Mouse (Mus musculus) kidney, adult 18-20 months (tissue): ENCODE measurements at regions not wholly inside any gene's neighbourhood (a gene's known extent, or its start where the extent isn't known, plus 50 kb on each side); places are given as distances from the start of the nearest gene placed in this dataset.
"Not testable (repeated sequence)": the region's sequence is repeated elsewhere in the genome, so short reads cannot be mapped to it uniquely, and the experiment has no call there.

Source experiments
- DNase-seq: peaks from one replicate; pipeline ENCODE4 v3.0.0; 2021

DNA sequence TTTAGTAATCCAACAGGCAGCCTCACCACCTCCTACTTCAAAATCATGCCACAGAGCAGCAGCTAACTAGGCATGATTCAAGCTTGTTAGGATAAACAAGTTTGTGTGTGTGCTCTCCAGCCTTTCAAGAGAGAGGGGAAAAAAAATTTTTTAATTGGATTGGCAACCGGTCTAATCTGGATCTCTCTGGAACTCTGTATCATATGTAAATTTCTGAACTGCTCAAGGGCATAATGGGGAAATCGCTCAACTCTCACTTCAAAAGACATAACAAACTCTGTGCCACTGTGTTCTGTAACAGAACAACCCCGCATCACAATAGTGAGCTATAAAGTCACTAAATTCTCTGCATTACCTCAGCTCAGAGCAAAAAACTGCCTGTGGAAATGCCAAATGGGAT, 147.9 kb upstream of the Krtap11-1 start:
- no peak for DNase-seq

DNA sequence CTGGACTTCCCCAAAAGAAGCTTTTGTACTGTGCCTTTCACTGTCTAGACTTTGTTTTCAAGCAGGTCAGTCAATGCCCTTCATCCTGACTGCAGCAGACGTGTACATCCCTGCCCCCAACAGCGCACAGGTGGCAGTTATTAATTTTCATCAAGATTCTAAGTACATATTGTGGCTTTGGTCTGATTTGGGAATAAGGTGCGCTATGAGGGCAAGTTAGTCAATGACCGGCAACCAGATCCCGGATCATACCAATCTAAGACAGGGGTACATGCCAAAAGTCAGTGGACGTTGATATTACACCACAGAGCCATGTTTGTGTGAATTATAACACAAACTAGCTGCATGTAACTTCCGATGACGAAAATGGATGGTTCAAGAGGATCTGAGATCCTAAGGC, 144.7 kb upstream of the Krtap11-1 start:
- not testable (repeated sequence) for DNase-seq

DNA sequence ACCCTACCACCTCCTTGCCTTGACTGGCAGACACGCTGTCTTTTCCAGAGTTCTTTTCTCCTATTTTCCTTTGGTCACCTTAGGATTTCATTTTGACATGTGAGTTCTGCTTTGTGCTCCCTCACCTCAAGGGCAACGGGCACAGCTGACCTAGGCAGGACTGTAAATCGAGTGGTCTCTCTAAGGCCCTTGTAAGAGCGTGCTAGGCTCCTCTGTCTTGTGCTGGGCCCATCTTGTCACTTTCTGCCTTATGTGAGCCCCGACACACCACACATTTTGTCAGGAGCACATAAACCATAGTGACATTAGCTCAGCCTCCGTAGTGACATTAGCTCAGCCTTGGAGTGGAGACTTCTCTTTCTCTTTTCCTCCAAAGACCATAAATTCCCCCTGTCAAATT, 133.3 kb upstream of the Krtap11-1 start:
- no peak for DNase-seq

DNA sequence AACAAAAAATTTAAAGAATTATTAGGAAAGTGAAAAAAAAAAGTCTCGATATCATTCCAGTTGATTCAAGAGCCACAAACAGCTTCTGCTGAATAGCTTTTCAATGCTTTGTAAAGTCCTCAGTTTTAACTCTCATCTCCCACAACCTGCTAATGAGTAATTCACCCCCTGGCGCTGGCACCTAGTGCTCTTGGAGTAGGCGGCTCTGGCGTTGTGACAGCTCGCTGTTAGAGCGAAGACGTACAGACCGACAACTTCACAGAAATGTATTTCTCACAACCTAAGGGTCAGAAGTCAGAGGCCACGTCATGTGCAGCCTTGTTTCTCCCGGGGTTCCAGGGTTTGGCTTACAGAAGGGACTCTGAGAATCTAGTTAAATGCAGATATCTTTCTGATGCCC, 132.2 kb upstream of the Krtap11-1 start:
- peak; percentile 6 for DNase-seq

DNA sequence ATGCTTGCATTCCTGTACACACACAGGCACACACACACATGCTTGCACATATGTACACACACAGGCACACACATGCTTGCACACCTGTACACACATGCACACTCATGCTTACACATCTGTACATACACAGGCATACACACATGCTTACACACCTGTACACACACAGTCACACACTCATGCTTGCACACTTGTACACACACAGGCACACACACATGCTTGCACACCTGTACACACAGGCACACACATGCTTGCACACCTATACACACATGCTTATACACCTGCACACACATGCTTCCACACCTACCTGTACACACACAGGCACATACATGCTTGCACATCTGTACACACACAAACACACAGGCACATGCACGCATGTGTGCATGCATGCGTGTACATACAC, 131.4 kb upstream of the Krtap11-1 start:
- DNase-seq, result no peak

DNA sequence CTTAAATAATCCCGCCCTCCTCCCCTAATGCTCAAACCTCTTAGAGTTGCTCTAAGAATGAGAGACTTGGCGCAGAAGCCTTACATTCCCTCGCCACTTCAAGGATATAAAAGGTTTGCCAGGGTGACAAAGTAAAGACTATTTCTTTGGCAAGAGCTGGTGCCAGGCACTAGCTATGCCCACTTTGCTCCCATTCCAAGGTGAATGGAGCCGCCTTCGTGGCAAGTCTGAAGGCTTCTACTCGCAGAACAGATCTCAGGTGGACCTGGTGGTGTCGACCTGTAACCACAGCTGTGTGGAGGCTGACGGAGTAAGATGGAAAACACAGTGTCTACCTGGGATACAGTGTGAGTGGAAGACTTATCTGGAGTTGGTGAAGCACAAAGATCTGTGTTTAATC, 130.8 kb upstream of the Krtap11-1 start:
- no peak for DNase-seq

DNA sequence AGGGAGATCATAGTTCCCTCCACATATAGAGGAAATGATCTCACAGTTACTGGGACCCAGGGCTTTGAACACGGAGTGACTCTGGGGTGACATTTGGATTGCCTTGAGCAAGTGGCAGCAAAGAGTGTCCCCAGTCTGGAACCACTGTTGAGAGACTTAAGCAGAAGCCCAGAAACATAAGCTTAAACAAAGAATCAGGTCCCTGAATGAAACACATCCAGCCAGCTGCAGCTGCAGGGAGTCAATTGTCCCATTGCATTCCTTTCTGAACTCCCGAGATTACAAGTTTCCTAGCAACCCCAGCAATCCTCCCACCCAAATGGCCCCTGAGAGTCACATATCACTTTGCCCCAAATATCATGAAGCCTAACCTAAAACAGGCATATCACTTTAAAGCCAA, 128.7 kb upstream of the Krtap11-1 start:
- DNase-seq, result no peak

DNA sequence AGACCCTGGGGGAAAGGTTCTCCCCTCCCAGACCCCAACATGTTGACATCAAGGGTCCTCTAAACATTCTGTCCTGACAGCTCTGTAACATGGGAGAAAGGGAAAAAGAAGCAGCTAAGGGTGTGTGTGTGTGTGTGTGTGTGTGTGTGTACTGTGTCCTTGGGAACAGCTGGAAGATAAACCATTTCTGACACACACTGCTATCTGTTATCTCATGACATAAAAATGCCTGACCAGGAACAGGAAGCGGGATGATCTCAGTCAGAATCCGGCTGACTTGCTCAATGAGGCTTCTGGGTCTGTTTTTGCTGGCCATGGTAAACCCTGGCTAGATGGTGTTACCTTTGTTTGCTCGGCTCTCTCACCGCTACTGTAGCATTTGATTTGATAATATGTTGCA, 124.8 kb upstream of the Krtap11-1 start:
- no peak for DNase-seq

DNA sequence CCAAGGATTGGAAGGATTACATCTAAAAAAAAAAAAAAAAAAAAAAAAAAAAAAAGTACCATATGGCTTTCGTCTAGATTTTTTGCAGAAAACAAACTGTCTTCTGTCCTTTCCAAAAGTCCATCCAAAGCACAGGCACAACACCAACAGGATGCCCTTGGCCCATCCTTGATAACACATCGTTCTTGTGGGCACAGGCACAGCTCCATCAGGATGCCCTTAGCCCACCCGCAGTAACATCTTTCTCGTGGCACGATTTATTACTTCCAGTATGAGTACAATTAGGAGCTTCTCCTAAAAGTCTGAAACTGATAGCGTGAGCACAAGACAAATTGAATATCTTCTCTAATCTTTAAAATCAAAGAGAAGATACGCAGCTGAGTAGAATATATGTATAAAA, 124.4 kb upstream of the Krtap11-1 start:
- no peak for DNase-seq

DNA sequence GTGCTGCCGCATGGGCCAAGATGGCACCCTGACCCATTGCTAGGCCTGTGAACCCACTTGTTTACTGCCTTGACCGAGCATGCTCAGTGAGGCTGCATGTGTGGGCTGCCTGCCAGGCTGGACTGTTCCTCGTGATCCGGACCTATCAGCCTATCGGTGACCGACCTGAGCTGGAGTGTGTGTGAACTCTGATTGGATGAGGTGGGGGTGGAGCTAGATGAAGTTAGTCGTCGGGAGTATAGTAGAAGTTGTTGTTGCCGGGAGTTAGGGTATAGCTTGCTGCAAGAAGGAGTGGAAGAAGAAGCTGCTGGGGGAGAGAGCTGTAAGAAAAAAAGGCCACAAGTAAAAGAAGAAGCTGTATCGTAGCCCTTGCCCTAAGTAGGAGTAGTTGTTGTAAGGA, 122.3 kb upstream of the Krtap11-1 start:
- no peak for DNase-seq

DNA sequence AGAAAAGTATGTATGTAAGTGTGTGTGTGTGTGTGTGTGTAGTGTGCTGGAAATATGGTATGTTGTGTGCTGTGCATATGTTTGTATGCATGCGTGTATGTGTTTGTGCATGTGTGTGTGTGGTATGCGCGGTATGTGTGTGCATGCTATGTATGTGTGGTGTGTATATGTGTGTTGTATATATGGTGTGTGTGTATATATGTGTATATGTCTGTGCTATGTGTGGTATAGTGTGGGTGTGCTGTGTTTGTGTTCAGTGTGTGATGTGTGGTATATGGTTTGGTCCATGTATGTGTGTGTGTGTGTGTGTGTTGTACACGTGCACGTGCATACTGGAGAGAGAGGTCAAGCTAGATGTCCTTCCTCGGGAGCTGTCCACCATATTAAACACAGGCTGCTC, 108.5 kb upstream of the Krtap11-1 start:
- DNase-seq, result no peak

DNA sequence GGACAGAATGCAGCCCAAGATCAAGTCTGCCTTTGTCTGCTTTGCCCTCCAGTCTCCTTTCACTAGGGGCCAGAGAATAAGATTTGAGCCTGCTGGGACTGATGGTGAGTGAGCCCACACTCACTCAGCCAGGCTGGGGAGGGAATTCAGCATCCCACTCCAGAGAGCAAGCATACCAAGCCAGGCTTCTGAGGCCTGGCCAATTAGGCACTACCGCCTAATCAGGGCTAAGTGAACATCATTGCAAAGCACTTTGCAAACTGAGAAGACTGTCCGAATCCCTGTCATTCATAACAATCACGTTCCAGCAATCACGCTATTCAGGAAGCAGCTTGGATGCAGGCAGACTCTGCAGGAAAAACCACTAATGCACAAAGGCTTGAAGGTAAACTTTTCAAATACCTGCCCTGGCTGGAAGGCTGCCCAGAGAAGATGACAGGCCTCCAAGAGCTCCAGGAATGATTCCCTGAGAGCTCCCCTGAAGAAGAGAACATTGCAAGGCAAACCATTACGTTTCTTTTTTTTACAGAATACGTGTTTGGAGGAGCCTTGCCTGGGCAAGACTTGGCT, 107.5 kb upstream of the Krtap11-1 start:
- DNase-seq, result no peak

DNA sequence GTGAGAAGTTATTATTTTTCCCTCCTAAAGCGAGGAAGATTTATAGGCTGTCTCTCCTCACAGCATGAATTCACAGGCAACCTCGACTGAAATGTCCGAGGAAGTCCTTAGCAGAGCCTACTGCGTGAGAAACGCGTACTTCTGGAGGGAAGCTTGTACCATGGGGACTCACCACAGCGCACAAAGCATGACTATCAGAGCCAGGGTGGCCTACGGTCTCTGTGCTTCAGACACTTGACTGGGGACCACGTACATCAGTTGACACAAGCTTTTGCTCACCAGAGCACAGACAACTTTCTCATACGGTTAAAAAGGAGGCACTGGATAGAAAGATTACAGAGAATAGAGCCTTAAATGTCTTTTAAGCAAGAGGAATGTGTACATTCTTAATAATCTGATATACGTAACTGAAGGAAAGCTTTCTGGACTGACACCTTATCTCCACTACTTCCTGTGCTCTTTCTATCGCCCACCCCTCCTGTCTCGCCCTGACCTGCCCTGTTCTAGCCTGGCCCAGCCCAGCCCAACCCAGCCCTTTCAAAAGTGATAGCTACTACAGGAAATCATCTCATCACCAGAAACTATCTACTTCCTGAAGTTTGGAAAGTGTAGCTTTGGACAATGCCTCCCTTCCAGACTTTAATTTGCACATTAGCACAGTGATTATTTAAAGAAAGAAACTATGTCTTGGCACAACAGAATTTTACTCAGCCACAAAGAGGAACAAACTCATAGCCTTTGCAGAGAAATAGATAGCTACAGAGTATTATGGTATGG, 104.2 kb upstream of the Krtap11-1 start:
- no peak for DNase-seq

DNA sequence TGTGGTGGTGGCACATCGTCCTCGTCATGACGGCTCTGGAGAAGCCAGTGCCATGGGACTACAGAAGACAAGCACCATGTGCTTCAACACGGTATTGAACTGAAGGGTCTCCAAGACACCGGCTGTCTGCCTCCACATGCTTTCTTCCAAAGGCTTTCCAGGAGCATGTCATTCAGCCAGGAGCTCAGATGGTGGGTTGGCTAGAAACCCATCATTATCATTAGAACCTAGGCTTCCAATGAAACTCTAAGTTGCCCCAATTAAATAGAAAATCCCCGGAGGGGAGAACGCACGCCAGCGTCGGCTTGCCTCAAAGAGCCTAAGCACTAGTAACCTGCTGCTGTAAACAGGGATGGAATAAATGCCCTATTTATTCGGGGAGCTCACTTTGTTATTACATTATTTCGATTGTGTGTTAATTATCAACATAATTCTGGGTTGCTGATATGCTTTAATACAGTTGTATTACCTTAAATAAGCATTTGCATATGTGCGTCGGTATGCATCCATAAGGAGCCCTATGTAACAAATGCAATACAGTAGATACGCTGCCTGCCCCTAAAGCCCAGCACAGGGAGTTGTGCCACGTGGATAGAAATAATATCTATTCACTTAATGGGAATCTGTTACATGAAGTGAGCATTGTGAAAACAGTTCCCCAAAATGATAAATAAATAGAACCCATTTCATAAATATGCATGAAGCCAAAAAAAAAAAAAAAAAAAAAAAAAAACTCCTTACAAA, 103.3 kb upstream of the Krtap11-1 start:
- DNase-seq, result no peak

DNA sequence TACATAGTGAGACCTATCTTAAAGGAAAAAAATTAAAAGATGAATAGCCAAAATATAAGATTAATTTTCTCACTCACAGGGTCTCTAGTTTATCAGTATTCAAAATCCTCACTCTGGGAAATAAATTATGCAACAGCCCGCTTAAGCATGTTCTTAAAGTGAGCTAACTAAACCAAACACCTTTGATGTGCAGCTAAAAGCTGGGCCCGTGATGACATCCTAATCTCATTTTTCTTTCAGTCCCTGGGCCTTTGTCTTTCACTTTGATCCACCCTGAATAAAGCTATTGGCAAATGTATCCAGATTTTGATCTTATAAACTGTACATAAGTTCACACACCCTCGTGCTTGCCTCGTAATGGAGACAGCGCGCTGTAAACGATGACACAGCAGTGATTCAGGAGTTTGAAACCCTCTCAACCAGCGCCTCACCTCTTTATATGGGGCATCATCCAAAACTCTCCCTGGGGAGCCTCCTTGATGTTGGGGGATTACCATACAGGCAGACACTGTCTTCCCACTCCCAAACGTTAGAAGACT, 100.3 kb upstream of the Krtap11-1 start:
- DNase-seq, result no peak

DNA sequence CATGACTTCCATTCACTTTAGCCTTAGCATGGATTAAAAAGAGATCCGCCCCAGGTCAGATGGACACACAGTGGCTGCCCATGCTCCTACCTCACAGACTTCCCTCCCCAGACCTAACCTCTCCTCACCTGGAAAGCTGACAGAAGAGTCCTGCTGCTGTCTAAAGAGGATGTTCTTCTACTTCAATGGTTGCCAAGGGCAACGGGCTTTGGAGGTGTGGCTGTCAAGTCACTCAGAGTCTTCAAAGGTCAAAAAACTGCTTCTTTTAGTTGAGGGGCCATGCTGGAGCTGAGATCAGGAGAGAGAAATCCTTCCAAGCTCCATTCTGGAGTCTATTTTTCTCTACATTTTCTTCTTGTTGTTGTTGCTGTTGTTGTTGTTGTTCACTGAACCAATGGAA, 89.1 kb upstream of the Krtap11-1 start:
- DNase-seq, result no peak

DNA sequence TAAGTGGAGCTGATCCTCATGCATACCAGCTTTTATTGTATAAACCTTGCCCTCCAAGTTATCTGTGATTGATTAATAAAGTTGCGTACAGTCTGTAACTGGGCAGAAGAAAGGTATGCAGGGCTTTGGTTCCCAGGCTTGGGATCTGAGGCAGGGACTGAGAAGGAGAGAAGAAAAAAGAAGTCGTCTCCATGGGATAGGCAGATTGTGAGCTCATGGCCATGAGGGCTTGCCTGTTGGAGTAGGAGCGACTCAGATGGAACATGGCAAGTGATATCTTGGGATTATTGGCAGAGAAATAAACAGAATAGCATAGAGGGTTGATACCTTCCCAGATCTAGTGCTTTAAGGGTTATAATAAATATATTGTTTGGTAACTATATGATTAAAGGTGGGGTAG, 85.1 kb upstream of the Krtap11-1 start:
- no peak for DNase-seq

DNA sequence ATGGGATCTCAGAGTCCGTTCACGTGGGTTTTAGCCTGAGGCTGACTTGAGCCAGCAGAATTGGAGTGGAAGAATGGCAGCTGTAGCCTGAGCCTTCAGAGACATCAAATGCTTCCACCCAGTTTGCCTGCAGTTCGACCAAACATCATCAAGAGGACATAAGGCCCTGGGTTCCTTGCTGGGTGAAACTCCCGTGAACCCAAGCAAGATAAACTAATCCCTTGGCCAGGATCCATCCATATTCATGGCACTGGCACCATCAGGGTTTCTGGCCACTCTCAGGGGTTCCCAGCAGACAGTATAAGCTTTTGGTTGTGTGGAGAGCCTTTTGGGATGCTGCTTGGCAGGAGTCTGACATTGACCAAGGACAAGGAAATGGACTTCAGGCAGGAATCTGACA, 77.7 kb upstream of the Krtap11-1 start:
- no peak for DNase-seq

DNA sequence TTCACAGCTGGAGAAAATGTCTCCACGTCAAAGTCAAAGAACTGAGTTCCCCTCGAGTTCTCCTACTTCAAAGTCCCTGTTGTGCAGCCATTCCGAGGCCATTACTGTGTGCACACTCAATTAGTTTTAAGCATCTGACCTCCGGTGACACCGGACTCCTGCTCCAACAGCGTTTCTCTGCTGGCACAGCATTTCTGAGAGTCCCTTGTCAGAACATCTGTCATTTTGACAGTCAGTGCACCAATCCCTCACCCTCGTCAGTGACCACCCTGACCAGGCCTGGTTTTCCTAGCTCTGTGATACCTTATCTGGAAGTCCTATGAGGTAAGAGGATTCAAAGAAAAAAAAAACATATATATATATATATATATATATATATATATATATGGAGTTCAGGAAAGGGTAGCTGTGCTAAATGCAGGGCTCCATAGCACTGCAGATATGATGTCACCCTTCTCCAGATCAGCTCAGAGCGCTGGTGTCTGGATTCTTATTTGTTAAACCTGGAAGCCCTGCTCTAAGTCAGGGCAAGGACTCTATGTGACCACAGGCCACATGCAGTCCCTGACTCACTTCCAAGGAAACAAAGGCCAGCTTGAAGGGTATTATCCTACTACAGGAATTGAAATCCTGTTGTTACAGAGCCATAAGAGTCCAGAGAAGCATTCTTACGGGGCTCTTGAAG, 63.1 kb upstream of the Krtap11-1 start:
- DNase-seq, result no peak

DNA sequence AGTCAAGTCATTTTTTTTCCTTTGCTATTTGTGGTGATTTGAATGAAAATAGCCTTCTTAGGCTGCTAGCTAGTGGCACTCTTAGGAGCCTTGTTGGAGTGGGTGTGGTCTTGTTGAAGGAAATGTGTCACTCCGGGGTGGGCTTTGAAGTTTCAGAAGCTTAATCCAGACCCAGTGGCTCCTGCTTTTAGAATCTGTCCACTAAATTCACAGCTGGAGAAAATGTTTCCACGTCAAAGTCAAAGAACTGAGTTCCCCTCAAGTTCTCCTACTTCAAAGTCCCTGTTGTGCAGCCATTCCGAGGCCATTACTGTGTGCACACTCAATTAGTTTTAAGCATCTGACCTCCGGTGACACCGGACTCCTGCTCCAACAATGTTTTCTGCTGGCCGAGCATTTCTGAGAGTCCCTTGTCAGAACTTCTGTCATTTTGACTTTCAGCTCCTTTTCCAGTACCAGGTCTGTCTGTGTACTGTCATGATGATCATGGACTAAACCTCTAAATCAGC, 61.2 kb upstream of the Krtap11-1 start:
- DNase-seq, result no peak

DNA sequence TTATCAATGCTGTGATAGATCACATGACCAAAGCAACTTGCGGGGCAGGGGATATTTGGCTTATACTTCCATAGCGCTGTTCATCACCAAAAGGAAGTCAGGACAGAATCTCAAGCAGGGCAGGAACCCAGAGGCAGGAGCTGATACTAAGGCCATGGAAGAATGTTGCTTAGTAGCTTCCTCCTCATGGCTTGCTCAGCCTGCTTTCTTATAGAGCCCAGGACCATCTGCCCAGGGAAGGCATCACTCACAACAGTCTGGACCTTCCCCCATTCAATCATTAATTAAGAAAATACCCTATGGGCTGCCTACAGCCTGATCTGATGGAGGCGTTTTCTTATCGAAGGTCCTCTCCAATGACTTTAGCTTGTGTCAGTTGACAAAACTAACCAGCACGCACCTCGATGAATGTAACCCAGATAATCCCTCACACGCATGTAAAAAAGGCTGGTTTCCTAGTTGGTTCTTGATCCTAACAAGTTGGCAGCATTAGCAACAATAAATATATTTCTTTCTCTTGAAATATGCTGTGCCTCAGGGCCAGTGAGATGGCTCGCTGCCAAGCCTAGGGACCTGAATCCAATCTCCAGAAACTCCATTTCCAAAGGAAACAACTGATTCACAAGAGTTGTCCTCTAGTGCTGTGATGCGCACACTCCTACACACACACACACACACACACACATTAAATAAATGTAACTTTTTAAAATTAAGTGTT, 60.6 kb upstream of the Krtap11-1 start:
- DNase-seq, result no peak

DNA sequence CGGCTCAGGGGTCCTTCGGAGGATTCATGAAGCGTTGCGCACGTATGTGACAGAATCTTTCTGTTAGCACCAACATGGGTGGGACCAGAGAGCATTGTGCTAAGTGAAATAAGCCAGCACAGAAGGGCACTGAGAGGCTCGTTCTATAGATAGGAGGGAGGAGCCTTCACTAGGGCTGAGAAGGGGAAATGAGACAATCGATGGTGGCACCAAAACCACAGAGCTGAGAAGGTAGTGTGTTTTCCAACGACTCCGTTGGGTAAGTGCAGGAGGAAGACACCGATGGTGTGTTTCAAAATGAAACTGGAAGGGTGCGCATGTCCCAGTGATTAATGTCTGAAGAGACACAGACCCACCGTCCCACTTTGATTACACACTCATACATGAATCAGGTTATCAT, 54.7 kb upstream of the Krtap11-1 start:
- DNase-seq, result no peak

DNA sequence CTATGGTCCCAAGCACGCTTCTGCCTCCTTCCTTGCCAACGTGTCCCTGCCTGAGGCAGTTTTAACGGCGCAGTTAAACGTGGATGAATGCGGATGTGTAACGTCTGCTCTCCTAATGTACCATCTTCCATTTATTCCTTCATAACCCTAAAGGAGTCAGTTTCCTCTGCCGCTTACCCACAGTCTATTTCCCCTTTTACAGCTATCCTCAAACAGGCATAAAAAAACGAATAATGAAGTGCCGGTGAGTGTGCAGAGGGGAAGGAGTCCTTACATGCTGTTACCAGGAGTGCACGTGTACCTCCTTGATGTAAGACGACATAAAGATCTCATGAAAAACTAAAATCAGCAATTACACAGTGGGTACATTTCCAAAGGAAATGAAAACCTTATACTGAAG, 54.3 kb upstream of the Krtap11-1 start:
- no peak for DNase-seq
